Mouse (Mus musculus): ENCODE results near the gene Gm9945. TPM values are rescaled to one million over a fixed set of nuclear protein-coding genes. Genes with fewer than 3 reads are reported as not detected.

Gene Gm9945
- 0.25 TPM in 1 of 2 replicates, not detected in the other for polyA plus RNA-seq (2016; fragmentation: Nextera tagmentation; extraction: Ambion mirVana)

DNA sequence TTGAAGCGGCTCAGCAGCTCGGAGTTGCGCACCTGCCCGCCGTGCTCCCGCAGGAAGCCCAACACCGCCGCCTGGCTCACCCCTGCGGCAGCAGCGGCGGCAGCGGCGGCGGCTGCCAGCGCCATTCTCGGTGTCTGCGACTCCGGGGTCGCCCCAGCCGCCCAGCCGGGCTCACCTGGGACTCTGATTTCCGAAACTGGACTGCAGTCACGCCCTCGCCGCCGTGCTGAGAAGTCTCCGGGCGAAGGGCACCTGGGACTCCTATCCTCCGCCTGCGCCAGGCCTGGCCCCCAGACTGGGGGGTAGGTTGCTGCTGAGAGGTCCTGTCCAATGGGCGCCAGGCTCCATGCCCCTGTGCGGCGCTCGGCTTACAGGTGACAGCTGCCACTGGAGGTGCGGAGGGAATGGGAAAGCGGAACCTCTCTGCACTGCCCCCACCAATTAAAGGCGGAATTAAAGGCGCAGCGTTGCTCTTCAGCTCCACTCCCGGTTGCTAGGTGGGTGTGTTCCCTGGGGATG lies at the start of gene Gm9945, which contains the start of gene Sowaha:
Gm9945 (plus strand) TSS at position 384 of the 519 bp plus-strand sequence.
Sowaha (minus strand) TSS at position 492 of the 519 bp plus-strand sequence.
- Histone ChIP-seq H3K4me2 (replicated peaks) (peak within 1 kb of the TSS; percentile 76), H3K36me3 (no peaks in the 10 kb centered on the region), H3K9ac (peak within 1 kb of the TSS; percentile 38; the same call in 1 of the 2 replicates), H3K27me3 (peaks cover 65% of the 10 kb centered on the region), H3K4me1 (peaks cover 24% of the 10 kb centered on the region), H3K27ac (no peak within 1 kb of the TSS), H3K9me3 (no peaks in the 10 kb centered on the region), H3K4me3 (peak within 1 kb of the TSS; percentile 45)
- ATAC-seq (ENCODE audit: insufficient number of reproducible peaks, insufficient read depth, low FRiP score, low TSS enrichment) = no peak; the same call in 1 of the 2 replicates
- 3% methylated on average over 40 of the region's 40 CpGs for WGBS

DNA sequence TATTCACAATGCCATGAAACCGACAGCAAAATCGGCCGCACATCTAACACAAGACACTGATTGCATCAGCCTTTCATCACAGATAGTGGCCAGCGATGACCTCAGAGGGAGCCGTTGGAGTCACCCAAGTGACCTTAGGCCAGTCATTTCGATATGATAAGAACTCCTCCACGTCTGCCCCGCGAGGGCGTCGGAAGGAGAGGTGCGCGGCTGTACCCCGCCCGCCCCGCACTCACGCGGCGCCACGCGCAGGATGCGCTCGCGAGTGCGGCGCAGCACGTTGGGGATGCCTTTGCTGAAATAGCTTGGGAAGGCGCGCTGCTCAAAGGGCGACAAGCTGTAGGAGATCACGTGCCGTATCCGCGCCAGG lies 49.7 kb upstream of the Gm9945 start:
- Histone ChIP-seq H3K27ac (peak overlapping the region; percentile 67), H3K9me3 (no peaks in the 10 kb centered on the region), H3K4me3 (peak overlapping the region; percentile 83), H3K4me1 (peaks cover 7% of the 10 kb centered on the region), H3K4me2 (replicated peaks) (peak overlapping the region; percentile 83), H3K27me3 (no peaks in the 10 kb centered on the region), H3K9ac (peak overlapping the region; percentile 92), H3K36me3 (peaks cover 8% of the 10 kb centered on the region)
- ATAC-seq (ENCODE audit: insufficient number of reproducible peaks, insufficient read depth, low FRiP score, low TSS enrichment) = no peak
- WGBS = under 1% methylated on average over 34 of the region's 34 CpGs

DNA sequence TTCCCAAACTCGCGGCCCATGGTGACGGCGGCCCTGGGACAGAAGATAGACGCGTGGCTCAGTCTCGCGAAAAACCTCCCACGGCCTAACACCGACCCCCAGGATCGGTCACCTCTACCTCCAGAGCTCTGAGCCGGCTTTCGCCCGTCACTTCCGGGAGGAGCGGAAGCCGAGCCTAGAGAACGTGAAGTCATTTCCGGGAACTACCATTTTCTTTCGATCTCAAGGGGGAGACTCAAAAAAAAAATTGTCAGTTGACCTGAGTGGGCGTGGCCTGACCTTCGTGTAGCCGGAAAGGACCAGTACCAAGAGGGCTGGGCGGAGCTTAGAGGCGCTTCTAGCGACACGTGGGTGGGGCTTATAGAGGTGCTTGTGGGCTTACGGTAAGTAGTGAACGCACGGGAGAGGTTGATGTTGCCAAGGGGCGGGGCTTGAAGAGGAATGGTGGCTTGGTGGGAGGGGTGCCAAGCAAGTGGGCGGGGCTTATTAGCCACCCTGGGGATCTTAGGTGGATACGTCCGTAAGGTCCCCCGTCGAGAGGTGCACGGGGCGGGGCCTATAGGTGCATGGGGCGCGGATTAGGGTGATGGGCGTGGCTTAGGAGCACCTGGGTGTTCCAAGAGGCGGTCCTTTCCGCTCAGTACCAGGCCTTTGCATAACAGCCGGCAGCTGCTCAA lies 49.2 kb upstream of the Gm9945 start, which contains the start of the genes Uqcrq and Gdf9:
Uqcrq (minus strand) TSS at position 162 of the 677 bp plus-strand sequence.
Gdf9 (plus strand) TSS at position 354 of the 677 bp plus-strand sequence.
- peak within 1 kb of the TSS; percentile 67 for H3K27ac ChIP-seq
- no peaks in the 10 kb centered on the region for H3K9me3 ChIP-seq
- under 1% methylated on average over 44 of the region's 44 CpGs for WGBS
- peak within 1 kb of the TSS; percentile 92 for H3K9ac ChIP-seq
- peak; percentile 91 for ATAC-seq (ENCODE audit: insufficient number of reproducible peaks, insufficient read depth, low FRiP score, low TSS enrichment)
- H3K36me3 ChIP-seq = peaks cover 8% of the 10 kb centered on the region
- no peaks in the 10 kb centered on the region for H3K27me3 ChIP-seq
- peak within 1 kb of the TSS; percentile 83 for H3K4me2 ChIP-seq (replicated peaks)
- peak within 1 kb of the TSS; percentile 83 for H3K4me3 ChIP-seq
- peaks cover 7% of the 10 kb centered on the region for H3K4me1 ChIP-seq

DNA sequence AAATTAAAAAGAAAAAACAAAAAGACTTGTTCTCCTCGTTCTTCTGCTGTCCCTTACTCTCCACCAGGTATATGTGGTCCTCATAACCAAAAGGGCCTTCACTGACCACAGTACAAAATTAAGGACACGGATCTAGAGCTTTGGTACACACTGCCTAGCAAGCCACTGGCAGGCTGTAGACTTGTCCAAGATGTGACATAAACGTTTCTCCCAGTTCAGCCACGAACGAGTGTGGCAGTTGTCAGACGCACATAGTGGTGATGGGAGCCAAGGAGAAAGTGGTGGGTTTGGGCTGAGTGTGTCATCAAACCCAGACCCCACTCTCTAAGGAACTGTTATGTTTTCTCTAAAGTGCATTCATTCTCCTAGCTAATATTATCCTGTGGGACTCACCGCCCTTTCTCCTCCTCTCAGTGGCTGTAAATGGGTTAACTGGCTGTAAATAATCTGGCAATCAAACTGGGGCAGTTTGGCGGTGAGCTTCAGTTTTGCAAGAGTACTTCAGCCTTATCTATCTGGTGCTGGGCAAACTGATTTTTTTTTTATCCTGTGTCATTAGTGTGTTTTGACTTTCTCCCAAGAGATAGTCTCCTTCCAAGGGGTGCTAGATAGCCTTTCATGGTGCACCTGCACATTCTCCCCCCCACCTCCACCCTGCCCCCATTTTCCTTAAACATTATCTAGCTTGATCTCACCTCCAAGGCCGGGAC lies 48.5 kb upstream of the Gm9945 start:
- no peak; the same call in none of the 2 replicates for ATAC-seq (ENCODE audit: insufficient number of reproducible peaks, insufficient read depth, low FRiP score, low TSS enrichment)
- 19% methylated on average over 9 of the region's 9 CpGs for WGBS

DNA sequence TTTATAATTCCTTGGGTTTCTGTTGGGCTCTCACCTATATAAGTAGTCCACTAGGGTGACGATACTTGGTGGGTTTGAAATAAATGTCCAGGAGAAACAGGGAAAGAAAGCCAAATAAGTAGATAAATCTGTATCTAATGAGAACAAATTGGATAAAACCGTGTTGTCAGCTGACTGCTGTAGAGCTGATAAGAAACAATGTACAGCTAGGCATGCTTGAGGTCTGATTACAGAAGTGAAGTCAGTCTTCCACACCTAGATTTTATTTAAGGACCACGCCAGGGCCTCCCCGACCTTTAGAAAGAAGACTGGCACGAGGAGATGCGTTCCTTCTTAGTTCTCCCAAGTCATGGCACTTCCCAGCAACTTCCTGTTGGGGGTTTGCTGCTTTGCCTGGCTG lies 46.9 kb upstream of the Gm9945 start:
- H3K36me3 ChIP-seq = peaks cover 8% of the 10 kb centered on the region
- no peaks in the 10 kb centered on the region for H3K9me3 ChIP-seq
- no peak overlapping the region for H3K9ac ChIP-seq
- H3K4me1 ChIP-seq = peaks cover 7% of the 10 kb centered on the region
- no peak overlapping the region for H3K27ac ChIP-seq
- ATAC-seq (ENCODE audit: insufficient number of reproducible peaks, insufficient read depth, low FRiP score, low TSS enrichment) = no peak
- H3K4me2 ChIP-seq (replicated peaks) = no peak overlapping the region
- H3K27me3 ChIP-seq = no peaks in the 10 kb centered on the region
- H3K4me3 ChIP-seq = no peak overlapping the region
- 69% methylated on average over 6 of the region's 6 CpGs for WGBS

More for the DNA sequence above, 48.5 kb upstream of the Gm9945 start:
- Histone ChIP-seq H3K27ac (peak overlapping the region; percentile 14; the same call in 1 of the 2 replicates), H3K4me3 (peak overlapping the region; percentile 83), H3K9me3 (no peaks in the 10 kb centered on the region), H3K4me2 (replicated peaks) (peak overlapping the region; percentile 83), H3K9ac (no peak overlapping the region), H3K36me3 (peaks cover 8% of the 10 kb centered on the region), H3K4me1 (peaks cover 7% of the 10 kb centered on the region), H3K27me3 (no peaks in the 10 kb centered on the region)

DNA sequence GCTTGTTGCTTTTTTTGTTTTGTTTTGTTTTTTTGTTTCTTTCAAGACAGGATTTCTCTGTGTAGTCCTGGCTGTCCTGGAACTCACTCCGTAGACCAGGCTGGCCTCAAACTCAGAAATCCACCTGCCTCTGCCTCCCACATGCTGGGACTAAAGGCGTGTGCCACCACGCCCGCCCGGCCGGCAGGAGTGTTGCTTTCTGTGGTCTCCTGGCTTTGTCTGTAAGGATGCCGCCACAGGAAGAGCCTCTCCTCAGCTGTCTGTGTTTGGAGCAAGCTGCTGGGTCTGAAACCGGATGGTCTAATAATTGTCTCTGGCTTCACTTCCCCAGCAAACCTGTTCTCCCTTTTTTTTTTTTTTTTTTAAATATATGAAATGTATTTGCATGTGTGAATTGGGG lies 44.5 kb upstream of the Gm9945 start:
- no peak overlapping the region for H3K4me3 ChIP-seq
- H3K27me3 ChIP-seq = no peaks in the 10 kb centered on the region
- no peak overlapping the region for H3K27ac ChIP-seq
- no peaks in the 10 kb centered on the region for H3K36me3 ChIP-seq
- 83% methylated on average over 8 of the region's 8 CpGs for WGBS
- ATAC-seq (ENCODE audit: insufficient number of reproducible peaks, insufficient read depth, low FRiP score, low TSS enrichment) = no peak
- no peak overlapping the region for H3K9ac ChIP-seq
- no peaks in the 10 kb centered on the region for H3K4me1 ChIP-seq
- no peaks in the 10 kb centered on the region for H3K9me3 ChIP-seq
- no peak overlapping the region for H3K4me2 ChIP-seq (replicated peaks)

DNA sequence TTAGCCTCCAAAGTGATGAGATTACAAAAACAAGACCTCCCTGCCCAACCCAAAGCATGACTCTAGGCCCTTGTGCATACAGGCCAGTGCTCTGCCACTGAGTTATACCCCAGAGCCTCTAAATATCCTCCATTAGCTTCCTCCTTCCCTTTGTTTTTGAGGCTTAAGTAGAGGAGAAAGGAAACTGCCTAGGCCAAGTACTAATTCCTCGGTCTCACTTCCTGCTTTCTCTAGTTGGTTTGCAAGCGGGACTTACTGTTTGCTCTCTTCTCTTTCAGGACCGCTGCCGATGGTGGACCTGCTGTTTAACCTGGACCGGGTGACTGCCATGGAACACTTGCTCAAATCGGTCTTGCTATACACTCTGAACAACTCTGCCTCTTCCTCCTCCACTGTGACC lies 43.6 kb upstream of the Gm9945 start:
- WGBS = 89% methylated on average over 6 of the region's 6 CpGs
- no peaks in the 10 kb centered on the region for H3K4me1 ChIP-seq
- no peaks in the 10 kb centered on the region for H3K9me3 ChIP-seq
- no peaks in the 10 kb centered on the region for H3K27me3 ChIP-seq
- H3K36me3 ChIP-seq = no peaks in the 10 kb centered on the region
- no peak overlapping the region for H3K4me3 ChIP-seq
- no peak for ATAC-seq (ENCODE audit: insufficient number of reproducible peaks, insufficient read depth, low FRiP score, low TSS enrichment)
- no peak overlapping the region for H3K9ac ChIP-seq
- H3K4me2 ChIP-seq (replicated peaks) = no peak overlapping the region
- H3K27ac ChIP-seq = no peak overlapping the region

DNA sequence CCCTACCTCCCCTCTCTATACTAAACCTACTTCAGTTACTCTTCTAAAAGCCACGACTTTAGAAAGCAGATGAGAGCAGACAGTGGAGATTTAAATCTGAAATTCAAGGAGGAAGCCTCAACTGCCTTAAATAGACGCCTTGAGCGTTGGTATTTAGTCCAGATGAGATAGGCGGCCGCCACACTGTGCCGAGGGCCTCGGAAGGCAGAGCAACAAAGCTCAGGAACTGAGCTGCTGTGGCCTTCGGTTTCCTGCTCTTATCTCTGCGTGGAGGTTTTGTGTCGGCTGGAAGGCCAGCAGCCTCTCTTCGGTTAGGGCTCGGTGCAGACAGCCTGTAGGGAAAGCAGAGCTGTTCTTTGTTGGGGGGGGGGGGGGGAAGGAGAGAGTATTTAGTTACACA lies 38.0 kb upstream of the Gm9945 start:
- no peaks in the 10 kb centered on the region for H3K27me3 ChIP-seq
- no peak for ATAC-seq (ENCODE audit: insufficient number of reproducible peaks, insufficient read depth, low FRiP score, low TSS enrichment)
- no peak overlapping the region for H3K4me2 ChIP-seq (replicated peaks)
- H3K9ac ChIP-seq = no peak overlapping the region
- no peaks in the 10 kb centered on the region for H3K4me1 ChIP-seq
- no peaks in the 10 kb centered on the region for H3K9me3 ChIP-seq
- H3K27ac ChIP-seq = 0 out of 2 replicates have a peak overlapping the region, but pooled peaks have one; percentile 37
- H3K4me3 ChIP-seq = no peak overlapping the region
- H3K36me3 ChIP-seq = no peaks in the 10 kb centered on the region
- 28% methylated on average over 12 of the region's 12 CpGs for WGBS

DNA sequence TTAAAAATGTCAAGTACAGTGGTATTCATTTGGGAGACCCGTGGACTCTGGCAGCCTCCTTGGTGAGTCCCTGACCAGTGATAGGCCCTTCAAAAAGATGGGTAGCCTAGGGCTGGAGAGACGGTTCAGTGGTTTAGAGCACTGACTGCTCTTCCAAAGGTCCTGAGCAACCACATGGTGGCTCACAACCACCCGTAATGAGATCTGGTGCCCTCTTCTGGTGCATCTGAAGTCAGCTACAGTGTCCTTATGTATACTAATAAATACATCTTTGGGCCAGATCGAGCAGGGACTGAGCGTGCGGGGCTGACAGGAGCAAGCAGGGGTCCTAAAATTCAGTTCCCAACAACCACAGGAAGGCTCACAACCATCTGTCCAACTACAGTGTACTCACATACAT lies 36.1 kb upstream of the Gm9945 start:
- Histone ChIP-seq H3K27ac (no peak overlapping the region), H3K9ac (no peak overlapping the region), H3K4me1 (no peaks in the 10 kb centered on the region), H3K36me3 (no peaks in the 10 kb centered on the region), H3K27me3 (no peaks in the 10 kb centered on the region), H3K4me3 (no peak overlapping the region), H3K9me3 (no peaks in the 10 kb centered on the region), H3K4me2 (replicated peaks) (no peak overlapping the region)
- ATAC-seq (ENCODE audit: insufficient number of reproducible peaks, insufficient read depth, low FRiP score, low TSS enrichment) = no peak
- 36% methylated on average over 6 of the region's 6 CpGs for WGBS

DNA sequence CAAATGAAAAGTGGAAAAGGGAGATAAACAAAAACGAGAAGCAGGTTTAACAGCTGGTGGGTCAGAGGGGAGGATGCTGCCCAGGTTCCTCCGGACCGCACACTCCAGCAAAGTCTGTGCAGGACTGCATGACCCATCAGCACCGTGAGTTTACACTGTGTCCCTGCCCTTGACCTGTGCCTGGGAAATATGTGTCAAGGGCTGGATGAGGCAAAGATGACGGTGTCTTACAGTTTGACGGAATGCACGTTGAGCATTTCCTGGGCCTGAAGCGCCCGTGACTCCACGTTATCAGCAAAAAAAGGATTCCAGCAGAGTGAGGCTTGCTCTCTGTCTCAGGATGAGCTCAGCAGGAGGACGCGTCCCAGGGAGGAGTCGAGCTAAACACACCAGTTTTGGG lies 34.4 kb upstream of the Gm9945 start:
- Histone ChIP-seq H3K4me2 (replicated peaks) (no peak overlapping the region), H3K4me3 (no peak overlapping the region), H3K27me3 (no peaks in the 10 kb centered on the region), H3K36me3 (no peaks in the 10 kb centered on the region), H3K9me3 (no peaks in the 10 kb centered on the region), H3K27ac (no peak overlapping the region), H3K4me1 (no peaks in the 10 kb centered on the region), H3K9ac (no peak overlapping the region)
- 56% methylated on average over 13 of the region's 13 CpGs for WGBS
- ATAC-seq (ENCODE audit: insufficient number of reproducible peaks, insufficient read depth, low FRiP score, low TSS enrichment) = no peak

DNA sequence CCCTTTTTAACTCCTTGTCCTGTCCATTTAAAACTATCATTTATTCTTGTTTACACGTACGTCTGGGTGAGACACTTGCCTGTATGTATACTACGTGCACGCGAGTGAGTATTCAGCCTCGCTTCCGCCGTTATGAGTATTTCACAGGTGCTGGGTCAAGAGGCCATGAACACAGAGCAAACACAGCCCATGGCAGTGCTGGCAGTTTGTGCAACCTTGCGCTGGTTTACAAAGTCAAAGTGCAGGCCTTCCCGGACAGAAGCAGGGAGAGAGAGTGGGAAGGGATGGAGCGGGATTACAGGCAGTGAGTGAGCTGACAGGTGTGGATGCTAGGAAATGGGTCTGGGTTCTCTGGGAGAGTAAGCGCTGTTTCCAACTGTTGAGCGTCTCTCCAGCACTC lies 33.8 kb upstream of the Gm9945 start:
- 84% methylated on average over 13 of the region's 13 CpGs for WGBS
- Histone ChIP-seq H3K4me1 (no peaks in the 10 kb centered on the region), H3K9me3 (no peaks in the 10 kb centered on the region), H3K36me3 (no peaks in the 10 kb centered on the region), H3K27ac (no peak overlapping the region), H3K4me2 (replicated peaks) (no peak overlapping the region), H3K27me3 (no peaks in the 10 kb centered on the region), H3K9ac (no peak overlapping the region), H3K4me3 (no peak overlapping the region)
- no peak for ATAC-seq (ENCODE audit: insufficient number of reproducible peaks, insufficient read depth, low FRiP score, low TSS enrichment)

All from embryonic facial prominence, embryonic 12.5 days (tissue).